Mouse (Mus musculus): ENCODE measurements around the gene Dnah8.
"Not testable (repeated sequence)": the region's sequence is repeated elsewhere in the genome, so short reads cannot be mapped to it uniquely, and the experiment has no call there.

The Dnah8 gene

DNA sequence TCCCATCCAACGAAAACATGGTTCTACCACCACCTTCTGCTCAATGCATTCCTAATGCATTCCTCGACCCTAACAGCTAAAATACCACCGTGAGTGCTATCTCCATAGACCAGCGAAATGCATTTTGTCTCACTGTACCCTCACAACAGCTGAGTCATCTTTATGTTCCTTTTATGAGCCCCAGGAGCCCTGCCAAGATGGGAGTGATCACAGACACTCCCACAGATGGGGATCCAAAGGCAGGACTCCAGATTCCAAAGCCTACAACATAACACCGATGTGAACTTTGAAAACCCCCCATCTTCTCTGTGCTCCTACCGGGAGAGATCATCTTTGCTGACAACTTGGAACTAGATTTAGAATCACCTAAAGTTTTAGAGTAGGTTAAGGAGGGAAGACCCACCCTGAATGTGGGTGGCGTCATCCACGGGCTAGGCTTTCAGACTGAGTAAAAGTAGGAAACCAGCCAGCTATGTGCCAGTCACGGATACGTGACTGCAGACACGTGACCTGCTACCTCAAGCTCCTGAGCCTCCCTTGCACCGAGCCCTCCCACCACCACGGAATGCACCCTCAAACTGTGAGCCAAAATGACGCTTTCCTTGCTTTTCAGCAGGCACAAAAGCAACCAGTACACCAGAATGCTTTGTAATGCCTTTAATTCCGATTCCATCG lies 14.7 kb upstream of the Dnah8 start:
- DNase-seq (ENCODE audit: extremely low spot score, low spot score): no peak

DNA sequence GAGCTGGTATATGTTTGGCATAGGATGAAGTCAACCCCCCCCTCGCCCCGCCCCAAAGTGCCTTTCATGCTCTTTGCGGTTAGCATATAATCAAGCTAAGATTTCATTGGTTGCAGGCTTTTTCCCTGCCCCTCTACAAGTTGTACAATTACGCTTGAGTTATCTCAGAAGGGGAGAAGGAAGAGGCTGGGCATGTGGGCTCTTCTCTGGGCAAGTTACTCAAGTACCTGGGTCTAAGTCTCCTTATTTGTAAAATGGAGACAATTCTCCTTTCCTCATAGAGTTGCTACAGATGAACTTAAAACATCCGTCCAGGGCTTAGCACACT lies 14.2 kb upstream of the Dnah8 start:
- DNase-seq (ENCODE audit: extremely low spot score, low spot score): no peak

DNA sequence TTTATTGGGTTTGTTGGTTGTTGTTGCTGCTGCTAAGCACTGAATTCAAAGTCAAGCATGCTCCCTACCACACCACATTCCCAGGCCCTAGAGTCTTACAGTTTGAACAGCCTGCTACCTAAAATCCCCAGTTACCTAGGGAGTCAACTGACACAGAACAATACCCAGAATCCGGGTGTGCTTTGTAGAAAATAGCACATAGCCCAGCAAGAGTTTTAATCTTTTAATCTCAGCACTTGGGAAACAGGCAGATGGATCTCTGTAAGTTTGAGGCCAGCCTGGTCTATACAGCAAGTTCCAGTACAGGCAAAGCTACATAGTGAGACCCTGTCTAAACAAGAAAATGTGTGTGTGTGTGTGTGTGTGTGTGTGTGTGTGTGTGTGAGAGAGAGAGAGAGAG lies 13.4 kb upstream of the Dnah8 start:
- DNase-seq (ENCODE audit: extremely low spot score, low spot score): no peak

DNA sequence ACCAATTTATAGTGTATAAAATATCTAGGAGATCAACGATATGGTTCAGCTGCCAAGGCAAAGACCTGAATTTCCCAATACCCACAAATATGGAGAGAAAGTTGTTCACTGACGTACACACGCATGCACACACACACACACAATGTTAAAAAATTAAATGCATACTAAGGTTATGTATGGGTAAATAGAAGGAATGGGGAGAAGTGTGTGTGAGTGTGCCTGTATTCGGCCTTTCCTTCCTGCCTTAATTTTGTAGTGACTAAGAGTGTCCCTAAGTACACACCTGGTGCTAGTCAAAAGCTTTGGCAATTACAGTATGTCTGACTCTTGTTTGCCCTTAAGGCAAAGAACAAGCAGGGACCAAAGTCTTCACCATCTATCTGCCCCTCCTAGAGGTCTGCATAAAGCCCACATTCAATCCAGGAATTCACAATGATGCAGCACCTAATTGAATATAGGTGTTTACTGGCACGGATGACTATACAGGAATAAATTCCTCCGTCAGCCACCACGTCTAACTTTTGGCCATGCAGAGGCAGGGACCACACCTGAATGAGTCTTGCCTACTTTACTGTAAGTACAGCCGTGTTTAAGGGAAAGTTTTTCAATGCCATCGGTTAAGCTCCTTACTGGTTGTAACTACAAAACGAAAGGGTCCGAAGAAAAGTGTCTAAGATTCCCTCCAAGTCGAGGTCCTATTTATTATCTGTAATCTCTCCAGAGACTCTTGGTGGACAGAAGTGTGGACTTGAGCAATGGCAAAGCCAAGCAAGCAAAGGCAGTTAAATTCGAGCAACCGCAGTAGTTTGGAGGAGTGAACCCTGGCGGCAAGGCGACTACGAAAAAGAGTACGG lies 12.7 kb upstream of the Dnah8 start:
- DNase-seq (ENCODE audit: extremely low spot score, low spot score): no peak

DNA sequence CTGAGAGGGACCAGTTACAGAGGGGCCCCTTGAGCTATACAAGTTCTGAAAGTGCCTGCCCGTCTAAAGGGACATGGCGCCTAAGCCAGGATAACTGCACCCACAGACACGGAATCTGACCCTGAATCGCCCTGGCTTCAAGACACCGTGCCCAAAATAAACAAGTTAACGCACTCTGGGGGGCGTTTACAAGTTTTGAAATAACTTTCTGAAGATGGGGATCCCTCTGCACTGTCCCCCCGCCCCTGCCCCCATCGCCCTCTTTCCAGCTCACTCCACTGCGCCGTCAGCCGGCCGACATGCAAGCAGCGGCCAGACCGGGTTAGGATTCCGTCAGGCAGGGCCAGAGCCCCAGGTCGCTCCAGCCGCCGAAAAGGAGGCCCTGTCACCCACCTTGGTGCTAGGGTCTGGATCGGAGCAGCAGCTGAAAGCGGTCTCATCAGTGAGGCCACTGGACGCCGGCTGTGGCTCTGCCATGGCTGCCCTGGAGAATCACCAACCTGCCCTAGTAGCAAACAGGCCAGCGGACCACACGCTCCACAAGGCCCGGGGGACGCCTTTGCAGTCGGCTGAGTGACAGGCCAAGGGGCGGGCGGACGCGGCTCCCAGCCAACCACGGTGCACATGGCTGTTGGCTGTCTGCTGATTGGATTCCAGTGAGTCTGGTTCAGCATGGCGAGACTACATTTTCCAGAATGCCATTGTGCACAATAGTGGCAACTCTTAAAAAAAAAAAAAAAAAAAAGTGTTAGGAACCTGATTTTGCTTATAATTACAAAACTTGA lies 11.9 kb upstream of the Dnah8 start:
- peak; percentile 97 for DNase-seq (ENCODE audit: extremely low spot score, low spot score)

DNA sequence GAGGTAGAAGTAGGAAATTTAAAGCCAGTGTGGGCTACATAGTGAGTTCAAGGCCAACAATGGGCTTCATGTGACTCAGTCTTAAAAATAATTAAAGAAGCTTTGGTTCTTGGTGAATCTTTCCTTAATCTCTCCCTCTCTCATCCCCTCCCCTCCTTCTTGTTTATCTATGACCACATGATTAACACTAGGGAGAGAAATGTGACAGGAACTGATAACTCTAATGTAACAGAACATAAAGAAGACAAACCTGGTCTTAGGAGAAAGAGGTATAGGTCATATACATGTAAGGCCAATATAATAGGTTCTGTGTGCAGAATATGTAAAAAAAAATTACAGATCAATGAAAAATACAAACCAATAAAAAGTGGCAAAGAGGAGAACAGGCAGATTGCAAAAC lies 10.8 kb upstream of the Dnah8 start:
- DNase-seq (ENCODE audit: extremely low spot score, low spot score): no peak

GRCm38 (mm10) chr17:30616203-30616602 lies 8.0 kb upstream of the Dnah8 start:
- DNase-seq (ENCODE audit: extremely low spot score, low spot score): no peak

DNA sequence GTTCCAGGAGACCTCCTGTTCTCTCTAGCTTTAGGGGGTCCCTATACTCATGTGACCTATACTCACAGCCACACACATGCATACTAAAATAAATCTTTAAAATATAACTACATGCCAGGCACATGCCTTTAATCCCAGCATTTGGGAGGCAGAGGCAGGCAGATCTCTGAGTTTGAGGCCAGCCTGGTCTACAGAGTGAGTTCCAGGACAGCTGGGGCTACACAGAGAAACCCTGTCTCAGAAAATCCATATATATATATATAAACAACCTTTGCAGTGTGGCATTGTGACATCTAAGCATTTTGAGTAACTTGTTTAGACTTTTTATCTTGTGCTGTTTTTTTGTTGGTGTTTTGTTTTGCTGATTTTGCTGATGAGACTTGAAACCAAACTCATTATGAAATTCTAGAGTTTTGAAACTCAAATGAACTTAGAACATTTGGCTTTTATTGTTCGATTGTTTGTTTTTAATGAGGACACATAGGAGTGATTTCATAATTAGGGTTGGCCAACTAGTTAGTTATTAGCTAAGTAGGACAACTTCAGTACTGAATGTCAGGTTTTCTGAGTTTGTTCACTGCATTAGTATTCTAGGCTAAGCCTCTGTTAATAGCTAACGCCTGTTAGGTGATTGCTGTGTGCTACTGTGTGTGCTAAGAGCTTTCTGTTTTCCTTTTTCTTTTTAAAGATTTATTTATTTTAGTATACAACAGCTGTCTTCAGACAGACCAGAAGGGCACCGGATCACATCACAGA lies 5.8 kb upstream of the Dnah8 start:
- no peak for DNase-seq (ENCODE audit: extremely low spot score, low spot score)

DNA sequence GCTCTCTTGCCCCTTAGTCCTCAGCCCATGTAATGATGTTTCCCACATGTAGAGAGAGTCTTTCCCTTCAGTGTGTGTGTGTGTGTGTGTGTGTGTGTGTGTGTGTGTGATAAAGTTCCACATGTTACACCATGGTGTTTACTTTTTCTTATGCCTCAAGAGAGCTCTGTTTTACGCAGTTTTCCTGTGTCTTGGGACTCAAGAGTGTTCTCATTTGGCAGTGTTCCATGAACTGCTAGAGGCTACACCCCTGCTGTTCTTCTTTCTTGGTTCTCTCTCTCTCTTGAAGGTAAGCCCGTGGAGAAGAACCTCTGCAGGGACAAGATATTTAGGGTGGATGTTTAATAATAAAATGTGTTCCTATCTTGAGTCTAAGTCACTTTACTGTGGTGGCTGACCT lies 5.0 kb upstream of the Dnah8 start:
- DNase-seq (ENCODE audit: extremely low spot score, low spot score): no peak

DNA sequence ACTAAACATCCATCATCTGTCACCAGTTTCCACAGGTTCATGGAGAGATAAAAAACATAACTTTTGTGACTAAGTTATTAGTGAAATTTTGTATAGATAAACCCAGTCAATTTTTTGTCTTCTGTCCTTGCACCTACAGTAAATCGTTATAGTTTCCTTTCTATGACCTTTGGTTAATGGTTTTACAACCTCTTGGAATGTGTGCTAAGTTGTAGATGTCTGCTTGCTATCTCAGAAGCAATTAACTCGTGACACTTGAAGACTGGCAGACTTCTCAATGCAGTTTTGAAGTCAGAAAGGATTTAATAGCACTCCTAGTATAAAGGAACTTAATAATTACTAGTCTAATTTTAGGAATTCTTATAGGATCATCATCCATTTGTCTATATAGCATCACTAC lies 3.6 kb upstream of the Dnah8 start:
- DNase-seq (ENCODE audit: extremely low spot score, low spot score): no peak

DNA sequence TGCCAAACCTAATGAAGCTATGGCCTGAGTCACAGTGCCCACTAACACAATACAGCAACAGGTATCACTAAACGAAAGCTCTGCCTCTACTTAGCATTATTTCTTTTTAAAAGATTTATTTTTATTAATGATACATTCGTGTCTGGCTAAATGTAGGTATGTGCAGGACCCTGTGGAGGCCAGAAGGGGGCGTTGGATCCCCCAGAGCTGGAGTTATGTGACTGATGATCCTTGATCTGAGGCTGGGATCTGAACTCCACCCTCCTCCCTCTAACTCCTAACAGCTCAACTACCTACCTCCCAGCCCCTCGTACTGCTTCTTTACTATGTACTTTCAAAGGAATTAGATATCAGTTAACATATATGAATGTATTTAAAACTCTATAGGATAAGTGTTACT lies 2.7 kb upstream of the Dnah8 start:
- DNase-seq (ENCODE audit: extremely low spot score, low spot score): no peak

GRCm38 (mm10) chr17:30623200-30623599 lies 954 bp upstream of the Dnah8 start:
- no peak for DNase-seq (ENCODE audit: extremely low spot score, low spot score)

- not testable (repeated sequence) for DNase-seq (ENCODE audit: extremely low spot score, low spot score)
These were observed 2.6 kb downstream of the Dnah8 start, which contains the start of gene Glo1 for GRCm38 (mm10) chr17:30626719-30627118. Glo1 (minus strand) TSS chr17:30626871.

GRCm38 (mm10) chr17:30635367-30635766 lies 11.2 kb downstream of the Dnah8 start:
- peak; percentile 43 for DNase-seq (ENCODE audit: extremely low spot score, low spot score)

DNA sequence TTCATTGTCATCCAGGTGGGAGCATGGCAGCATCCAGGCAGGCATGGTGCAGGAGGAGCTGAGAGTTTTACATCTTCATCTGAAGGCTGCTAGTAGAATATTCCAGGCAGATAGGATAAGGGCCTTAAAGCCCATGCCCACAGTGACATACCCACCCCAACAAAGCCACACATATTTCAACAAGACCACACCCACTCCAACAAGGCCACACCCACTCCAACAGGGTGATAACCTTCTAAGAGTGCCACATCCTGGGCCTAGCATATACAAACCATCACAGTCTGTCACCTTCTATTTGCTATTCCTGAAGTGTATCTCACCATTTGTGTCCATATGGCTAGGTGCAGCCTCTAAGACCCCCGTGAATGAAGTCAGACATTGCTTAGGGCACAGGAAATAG lies 13.6 kb downstream of the Dnah8 start:
- no peak for DNase-seq (ENCODE audit: extremely low spot score, low spot score)

- no peak for DNase-seq (ENCODE audit: extremely low spot score, low spot score)
These were observed 14.8 kb downstream of the Dnah8 start for GRCm38 (mm10) chr17:30638996-30639395.

DNA sequence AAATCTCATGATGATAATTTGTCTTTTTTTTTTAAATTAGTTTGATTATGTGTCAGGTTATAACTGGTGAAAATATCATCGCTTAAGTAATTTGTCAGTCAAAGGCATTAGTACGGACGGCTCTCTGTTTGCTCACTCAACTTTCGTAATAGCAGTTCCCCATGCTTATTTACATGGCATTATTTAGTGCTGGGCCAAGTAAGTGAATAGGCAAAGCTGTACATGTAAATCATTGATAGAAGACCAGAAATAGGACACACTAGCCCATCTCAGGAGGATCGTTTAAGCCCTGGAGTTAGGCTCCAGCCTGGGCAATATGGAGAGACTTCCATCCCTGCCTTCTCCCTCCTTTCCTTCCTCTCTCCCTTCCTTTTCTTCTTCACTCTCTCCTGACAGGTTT lies 16.7 kb downstream of the Dnah8 start:
- DNase-seq (ENCODE audit: extremely low spot score, low spot score): no peak

DNA sequence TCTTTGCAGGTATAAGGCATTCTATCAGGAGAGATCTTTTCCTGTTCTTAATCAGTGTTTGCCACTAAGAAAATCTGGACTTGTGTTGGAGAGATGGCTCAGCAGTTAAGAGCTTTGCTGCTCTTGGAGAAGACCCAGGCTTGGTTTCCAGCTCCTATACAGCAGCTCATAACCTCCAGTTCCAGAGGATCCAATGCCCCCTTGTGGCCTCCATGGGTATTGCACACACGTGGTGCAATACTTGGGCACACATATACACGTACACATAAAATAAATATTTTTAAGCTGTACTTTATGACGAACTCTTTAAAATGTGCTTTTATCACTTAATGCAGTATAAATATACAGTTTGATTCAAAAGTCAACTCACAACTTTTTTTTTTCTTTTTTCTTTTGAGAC lies 24.6 kb downstream of the Dnah8 start:
- no peak for DNase-seq (ENCODE audit: extremely low spot score, low spot score)

- no peak for DNase-seq (ENCODE audit: extremely low spot score, low spot score)
These were observed 28.9 kb downstream of the Dnah8 start for GRCm38 (mm10) chr17:30653010-30653409.

- DNase-seq (ENCODE audit: extremely low spot score, low spot score): no peak
These were observed 33.5 kb downstream of the Dnah8 start for GRCm38 (mm10) chr17:30657530-30658151.

GRCm38 (mm10) chr17:30658152-30658544 lies 34.0 kb downstream of the Dnah8 start:
- peak; percentile 57 for DNase-seq (ENCODE audit: extremely low spot score, low spot score)
